Mouse (Mus musculus): Measurements from ENCODE around the gene Acap2. TPM values are rescaled to one million over a fixed set of nuclear protein-coding genes. Genes with fewer than 3 reads are reported as not detected.

The Acap2 gene
- polyA plus RNA-seq, 1 experiment from 2014 or later = 17.2 TPM

GRCm38 (mm10) chr16:31121612-31122011 is 79.4 kb downstream of the Acap2 start:
- 90% methylated on average over 6 of the region's 6 CpGs for WGBS
- H3K36me3 ChIP-seq (ENCODE audit: control insufficient read depth, insufficient read depth, low read length) = peaks cover 7% of the 10 kb centered on the region
- H3K4me1 ChIP-seq (replicated peaks; ENCODE audit: control insufficient read depth, insufficient read depth, low read length) = no peaks in the 10 kb centered on the region
- no peak overlapping the region for H3K4me2 ChIP-seq
- ATAC-seq (replicated peaks; ENCODE audit: low FRiP score) (no peak), DNase-seq (ENCODE audit: low spot score) (no peak)
- no peak overlapping the region for H3K9ac ChIP-seq (ENCODE audit: low read depth, low read length)
- H3K27ac ChIP-seq (ENCODE audit: low read depth, low read length) = no peak overlapping the region
- H3K27me3 ChIP-seq (replicated peaks; ENCODE audit: control insufficient read depth, insufficient read depth, low read length) = no peaks in the 10 kb centered on the region
- no peaks in the 10 kb centered on the region for H3K9me3 ChIP-seq (ENCODE audit: control insufficient read depth, low read length)
- H3K4me3 ChIP-seq (ENCODE audit: low read depth, low read length) = no peak overlapping the region

- no peaks in the 10 kb centered on the region for H3K4me1 ChIP-seq (replicated peaks; ENCODE audit: control insufficient read depth, insufficient read depth, low read length)
- H3K4me3 ChIP-seq (ENCODE audit: low read depth, low read length) = no peak overlapping the region
- H3K27ac ChIP-seq (ENCODE audit: low read depth, low read length) = no peak overlapping the region
- no peaks in the 10 kb centered on the region for H3K9me3 ChIP-seq (ENCODE audit: control insufficient read depth, low read length)
- peaks cover 17% of the 10 kb centered on the region for H3K36me3 ChIP-seq (ENCODE audit: control insufficient read depth, insufficient read depth, low read length)
- DNase-seq (ENCODE audit: low spot score) (no peak), ATAC-seq (replicated peaks; ENCODE audit: low FRiP score) (no peak)
- no peak overlapping the region for H3K9ac ChIP-seq (ENCODE audit: low read depth, low read length)
- H3K27me3 ChIP-seq (replicated peaks; ENCODE audit: control insufficient read depth, insufficient read depth, low read length) = no peaks in the 10 kb centered on the region
- no peak overlapping the region for H3K4me2 ChIP-seq
These were observed 87.4 kb downstream of the Acap2 start for GRCm38 (mm10) chr16:31113596-31113995.

GRCm38 (mm10) chr16:31101352-31101751 is 99.7 kb downstream of the Acap2 start:
- 87% methylated on average over 2 of the region's 2 CpGs for WGBS
- Histone ChIP-seq H3K4me2 (no peak overlapping the region), H3K27me3 (replicated peaks; ENCODE audit: control insufficient read depth, insufficient read depth, low read length) (no peaks in the 10 kb centered on the region), H3K9ac (ENCODE audit: low read depth, low read length) (no peak overlapping the region), H3K4me3 (ENCODE audit: low read depth, low read length) (no peak overlapping the region), H3K9me3 (ENCODE audit: control insufficient read depth, low read length) (no peaks in the 10 kb centered on the region), H3K4me1 (replicated peaks; ENCODE audit: control insufficient read depth, insufficient read depth, low read length) (no peaks in the 10 kb centered on the region), H3K27ac (ENCODE audit: low read depth, low read length) (no peak overlapping the region), H3K36me3 (ENCODE audit: control insufficient read depth, insufficient read depth, low read length) (peaks cover 13% of the 10 kb centered on the region)
- DNase-seq (ENCODE audit: low spot score) (no peak), ATAC-seq (replicated peaks; ENCODE audit: low FRiP score) (no peak)

- Histone ChIP-seq H3K4me1 (replicated peaks; ENCODE audit: control insufficient read depth, insufficient read depth, low read length) (no peaks in the 10 kb centered on the region), H3K36me3 (ENCODE audit: control insufficient read depth, insufficient read depth, low read length) (peaks cover 13% of the 10 kb centered on the region), H3K9me3 (ENCODE audit: control insufficient read depth, low read length) (no peaks in the 10 kb centered on the region), H3K4me3 (ENCODE audit: low read depth, low read length) (no peak overlapping the region), H3K27ac (ENCODE audit: low read depth, low read length) (no peak overlapping the region), H3K9ac (ENCODE audit: low read depth, low read length) (no peak overlapping the region), H3K4me2 (no peak overlapping the region), H3K27me3 (replicated peaks; ENCODE audit: control insufficient read depth, insufficient read depth, low read length) (no peaks in the 10 kb centered on the region)
- ATAC-seq (replicated peaks; ENCODE audit: low FRiP score) (no peak), DNase-seq (ENCODE audit: low spot score) (no peak)
- WGBS = 76% methylated on average over 1 of the region's 1 CpGs
These were observed 101.1 kb downstream of the Acap2 start for GRCm38 (mm10) chr16:31099906-31100305.

- Histone ChIP-seq H3K27me3 (replicated peaks; ENCODE audit: control insufficient read depth, insufficient read depth, low read length) (no peaks in the 10 kb centered on the region), H3K36me3 (ENCODE audit: control insufficient read depth, insufficient read depth, low read length) (peaks cover 1% of the 10 kb centered on the region; the same call in 1 of the 2 replicates), H3K9ac (ENCODE audit: low read depth, low read length) (no peak overlapping the region), H3K4me3 (ENCODE audit: low read depth, low read length) (no peak overlapping the region), H3K4me2 (no peak overlapping the region), H3K9me3 (ENCODE audit: control insufficient read depth, low read length) (no peaks in the 10 kb centered on the region), H3K4me1 (replicated peaks; ENCODE audit: control insufficient read depth, insufficient read depth, low read length) (no peaks in the 10 kb centered on the region), H3K27ac (ENCODE audit: low read depth, low read length) (no peak overlapping the region)
- DNase-seq (ENCODE audit: low spot score) (no peak), ATAC-seq (replicated peaks; ENCODE audit: low FRiP score) (no peak)
- WGBS = 85% methylated on average over 6 of the region's 6 CpGs
These were observed 107.0 kb downstream of the Acap2 start for GRCm38 (mm10) chr16:31094036-31094435.

GRCm38 (mm10) chr16:31093186-31093585 is 107.9 kb downstream of the Acap2 start:
- WGBS = 78% methylated on average over 9 of the region's 9 CpGs
- Histone ChIP-seq H3K4me3 (ENCODE audit: low read depth, low read length) (no peak overlapping the region), H3K9me3 (ENCODE audit: control insufficient read depth, low read length) (no peaks in the 10 kb centered on the region), H3K9ac (ENCODE audit: low read depth, low read length) (no peak overlapping the region), H3K4me1 (replicated peaks; ENCODE audit: control insufficient read depth, insufficient read depth, low read length) (no peaks in the 10 kb centered on the region), H3K27ac (ENCODE audit: low read depth, low read length) (no peak overlapping the region), H3K4me2 (no peak overlapping the region), H3K27me3 (replicated peaks; ENCODE audit: control insufficient read depth, insufficient read depth, low read length) (no peaks in the 10 kb centered on the region), H3K36me3 (ENCODE audit: control insufficient read depth, insufficient read depth, low read length) (no peaks in the 10 kb centered on the region)
- DNase-seq (ENCODE audit: low spot score) = no peak
- ATAC-seq (replicated peaks; ENCODE audit: low FRiP score) = no peak

- H3K4me3 ChIP-seq (ENCODE audit: low read depth, low read length) = no peak overlapping the region
- H3K9ac ChIP-seq (ENCODE audit: low read depth, low read length) = no peak overlapping the region
- H3K9me3 ChIP-seq (ENCODE audit: control insufficient read depth, low read length) = no peaks in the 10 kb centered on the region
- DNase-seq (ENCODE audit: low spot score) (no peak), ATAC-seq (replicated peaks; ENCODE audit: low FRiP score) (no peak)
- 74% methylated on average over 6 of the region's 6 CpGs for WGBS
- H3K36me3 ChIP-seq (ENCODE audit: control insufficient read depth, insufficient read depth, low read length) = no peaks in the 10 kb centered on the region
- peaks cover 6% of the 10 kb centered on the region for H3K4me1 ChIP-seq (replicated peaks; ENCODE audit: control insufficient read depth, insufficient read depth, low read length)
- no peaks in the 10 kb centered on the region for H3K27me3 ChIP-seq (replicated peaks; ENCODE audit: control insufficient read depth, insufficient read depth, low read length)
- H3K27ac ChIP-seq (ENCODE audit: low read depth, low read length) = no peak overlapping the region
- H3K4me2 ChIP-seq = peak overlapping the region; percentile 100; the same call in 1 of the 2 replicates
These were observed 119.2 kb downstream of the Acap2 start for GRCm38 (mm10) chr16:31081891-31082290.

- H3K27ac ChIP-seq (ENCODE audit: low read depth, low read length) = peak within 1 kb of the TSS; percentile 84
- H3K9me3 ChIP-seq (ENCODE audit: control insufficient read depth, low read length) = no peaks in the 10 kb centered on the region
- H3K9ac ChIP-seq (ENCODE audit: low read depth, low read length) = peak within 1 kb of the TSS; percentile 80
- H3K36me3 ChIP-seq (ENCODE audit: control insufficient read depth, insufficient read depth, low read length) = no peaks in the 10 kb centered on the region
- peak within 1 kb of the TSS; percentile 100 for H3K4me2 ChIP-seq
- H3K4me1 ChIP-seq (replicated peaks; ENCODE audit: control insufficient read depth, insufficient read depth, low read length) = peaks cover 6% of the 10 kb centered on the region
- ATAC-seq (replicated peaks; ENCODE audit: low FRiP score) (peak; percentile 98), DNase-seq (ENCODE audit: low spot score) (peak; percentile 90)
- under 1% methylated on average over 54 of the region's 54 CpGs for WGBS
- H3K27me3 ChIP-seq (replicated peaks; ENCODE audit: control insufficient read depth, insufficient read depth, low read length) = no peaks in the 10 kb centered on the region
- peak within 1 kb of the TSS; percentile 70 for H3K4me3 ChIP-seq (ENCODE audit: low read depth, low read length)
These were observed 119.8 kb downstream of the Acap2 start, which contains the start of gene Xxylt1 for GRCm38 (mm10) chr16:31081125-31081664. Gene Xxylt1 (minus strand): TSS chr16:31081432.

GRCm38 (mm10) chr16:31080573-31081051 is 120.4 kb downstream of the Acap2 start:
- Histone ChIP-seq H3K9ac (ENCODE audit: low read depth, low read length) (peak overlapping the region; percentile 80), H3K27ac (ENCODE audit: low read depth, low read length) (peak overlapping the region; percentile 84), H3K4me2 (peak overlapping the region; percentile 100), H3K4me1 (replicated peaks; ENCODE audit: control insufficient read depth, insufficient read depth, low read length) (peaks cover 6% of the 10 kb centered on the region), H3K4me3 (ENCODE audit: low read depth, low read length) (peak overlapping the region; percentile 70), H3K36me3 (ENCODE audit: control insufficient read depth, insufficient read depth, low read length) (no peaks in the 10 kb centered on the region), H3K9me3 (ENCODE audit: control insufficient read depth, low read length) (no peaks in the 10 kb centered on the region), H3K27me3 (replicated peaks; ENCODE audit: control insufficient read depth, insufficient read depth, low read length) (no peaks in the 10 kb centered on the region)
- DNase-seq (ENCODE audit: low spot score) (peak; percentile 76), ATAC-seq (replicated peaks; ENCODE audit: low FRiP score) (peak; percentile 71)
- under 1% methylated on average over 36 of the region's 36 CpGs for WGBS

Data from liver, embryonic 11.5 days (tissue).